Mouse (Mus musculus): ENCODE data around the gene Cpt1a.

DNA sequence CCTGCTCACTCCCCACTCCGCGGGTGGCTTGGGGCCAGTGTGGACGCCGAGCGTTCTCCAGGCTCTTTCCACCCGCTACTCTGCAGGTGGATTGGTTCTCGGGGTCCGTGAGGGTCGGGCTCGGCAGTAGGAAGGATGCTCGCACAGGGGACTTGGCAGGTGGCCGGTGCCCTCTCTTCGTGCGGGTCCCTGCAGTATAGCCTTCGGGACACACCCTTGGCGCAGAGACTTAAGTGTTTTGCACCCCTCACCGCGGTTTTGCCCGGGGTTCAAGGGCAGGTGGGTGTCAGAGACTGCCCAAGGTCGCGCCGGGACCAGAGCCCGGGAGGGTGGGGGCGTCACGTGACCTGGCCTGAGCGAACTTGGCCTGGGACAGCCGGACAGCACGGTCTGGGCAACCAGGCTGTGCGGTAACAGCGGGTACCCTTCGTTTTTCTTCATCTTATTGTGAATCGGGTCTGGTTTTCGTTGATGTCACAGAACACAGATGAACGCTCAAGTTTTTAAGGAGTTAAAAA is 1.7 kb downstream of the Cpt1a start:
- no peak for TF ChIP-seq CTCF (IDR thresholded peaks at IDR 0.05; ENCODE audit: borderline replicate concordance, control insufficient read depth, extremely low read depth, insufficient read depth, low read length, poor library complexity)
- TF ChIP-seq POLR2A (IDR thresholded peaks at IDR 0.05; ENCODE audit: control insufficient read depth, extremely low read depth, insufficient read depth, low read length, poor library complexity) = no peak
